Mouse (Mus musculus): ENCODE results near the gene Plscr1. TPM values are rescaled to one million over a fixed set of nuclear protein-coding genes. Genes with fewer than 3 reads are reported as not detected.

Gene Plscr1
- polyA plus RNA-seq, 2 experiments: 9.4 to 13.6 TPM

- no peak for DNase-seq (ENCODE audit: low spot score)
- no peak for TF ChIP-seq POLR2A (IDR thresholded peaks at IDR 0.05; ENCODE audit: borderline replicate concordance, extremely low read depth, insufficient read depth, insufficient read length)
- 80% methylated on average over 7 of the region's 7 CpGs for WGBS
- no peak overlapping the region for H3K4me3 ChIP-seq (replicated peaks; ENCODE audit: low read length)
- peaks cover 8% of the 10 kb centered on the region; the same call in 1 of the 2 replicates for H3K36me3 ChIP-seq (ENCODE audit: control insufficient read depth, insufficient read depth, low read length)
- H3K27me3 ChIP-seq (ENCODE audit: control insufficient read depth, insufficient read depth, low read length): no peaks in the 10 kb centered on the region
- H3K4me2 ChIP-seq (replicated peaks; ENCODE audit: low read depth, low read length, severe bottlenecking): no peak overlapping the region
- H3K4me1 ChIP-seq (ENCODE audit: control insufficient read depth, insufficient read depth, low read length): no peaks in the 10 kb centered on the region
- no peaks in the 10 kb centered on the region for H3K9me3 ChIP-seq (ENCODE audit: control insufficient read depth, low read length)
- no peak overlapping the region for H3K27ac ChIP-seq (replicated peaks; ENCODE audit: low read depth, low read length)
- no peak for ATAC-seq (ENCODE audit: low FRiP score, low read depth)
- H3K9ac ChIP-seq (ENCODE audit: low read depth, low read length, severe bottlenecking): no peak overlapping the region
Observed at GRCm38 (mm10) chr9:92260481-92261159, 11.1 kb downstream of the Plscr1 start.

GRCm38 (mm10) chr9:92265719-92266118 is 16.2 kb downstream of the Plscr1 start:
- no peak for TF ChIP-seq POLR2A (IDR thresholded peaks at IDR 0.05; ENCODE audit: borderline replicate concordance, extremely low read depth, insufficient read depth, insufficient read length)
- 88% methylated on average over 4 of the region's 4 CpGs for WGBS
- Histone ChIP-seq H3K4me1 (ENCODE audit: control insufficient read depth, insufficient read depth, low read length) (no peaks in the 10 kb centered on the region), H3K4me2 (replicated peaks; ENCODE audit: low read depth, low read length, severe bottlenecking) (no peak overlapping the region), H3K27ac (replicated peaks; ENCODE audit: low read depth, low read length) (no peak overlapping the region), H3K36me3 (ENCODE audit: control insufficient read depth, insufficient read depth, low read length) (peaks cover 12% of the 10 kb centered on the region; the same call in 1 of the 2 replicates), H3K27me3 (ENCODE audit: control insufficient read depth, insufficient read depth, low read length) (no peaks in the 10 kb centered on the region), H3K9ac (ENCODE audit: low read depth, low read length, severe bottlenecking) (no peak overlapping the region), H3K9me3 (ENCODE audit: control insufficient read depth, low read length) (no peaks in the 10 kb centered on the region), H3K4me3 (replicated peaks; ENCODE audit: low read length) (no peak overlapping the region)
- DNase-seq (ENCODE audit: low spot score) (no peak), ATAC-seq (ENCODE audit: low FRiP score, low read depth) (no peak)

- Histone ChIP-seq H3K9me3 (ENCODE audit: control insufficient read depth, low read length) (no peaks in the 10 kb centered on the region), H3K27ac (replicated peaks; ENCODE audit: low read depth, low read length) (no peak overlapping the region), H3K4me3 (replicated peaks; ENCODE audit: low read length) (no peak overlapping the region), H3K36me3 (ENCODE audit: control insufficient read depth, insufficient read depth, low read length) (peaks cover 8% of the 10 kb centered on the region; the same call in 1 of the 2 replicates), H3K27me3 (ENCODE audit: control insufficient read depth, insufficient read depth, low read length) (no peaks in the 10 kb centered on the region), H3K4me1 (ENCODE audit: control insufficient read depth, insufficient read depth, low read length) (no peaks in the 10 kb centered on the region), H3K9ac (ENCODE audit: low read depth, low read length, severe bottlenecking) (no peak overlapping the region), H3K4me2 (replicated peaks; ENCODE audit: low read depth, low read length, severe bottlenecking) (no peak overlapping the region)
- ATAC-seq (ENCODE audit: low FRiP score, low read depth): no peak
- DNase-seq (ENCODE audit: low spot score): no peak
- no peak for TF ChIP-seq POLR2A (IDR thresholded peaks at IDR 0.05; ENCODE audit: borderline replicate concordance, extremely low read depth, insufficient read depth, insufficient read length)
- 80% methylated on average over 8 of the region's 8 CpGs for WGBS
Observed at GRCm38 (mm10) chr9:92266558-92267171, 17.1 kb downstream of the Plscr1 start.

- DNase-seq (ENCODE audit: low spot score) (no peak), ATAC-seq (ENCODE audit: low FRiP score, low read depth) (no peak)
- Histone ChIP-seq H3K27ac (replicated peaks; ENCODE audit: low read depth, low read length) (no peak overlapping the region), H3K4me2 (replicated peaks; ENCODE audit: low read depth, low read length, severe bottlenecking) (no peak overlapping the region), H3K4me3 (replicated peaks; ENCODE audit: low read length) (no peak overlapping the region), H3K27me3 (ENCODE audit: control insufficient read depth, insufficient read depth, low read length) (no peaks in the 10 kb centered on the region), H3K36me3 (ENCODE audit: control insufficient read depth, insufficient read depth, low read length) (peaks cover 8% of the 10 kb centered on the region; the same call in 1 of the 2 replicates), H3K9ac (ENCODE audit: low read depth, low read length, severe bottlenecking) (no peak overlapping the region), H3K4me1 (ENCODE audit: control insufficient read depth, insufficient read depth, low read length) (no peaks in the 10 kb centered on the region), H3K9me3 (ENCODE audit: control insufficient read depth, low read length) (no peaks in the 10 kb centered on the region)
- WGBS: 88% methylated on average over 1 of the region's 1 CpGs
- TF ChIP-seq POLR2A (IDR thresholded peaks at IDR 0.05; ENCODE audit: borderline replicate concordance, extremely low read depth, insufficient read depth, insufficient read length): no peak
Observed at GRCm38 (mm10) chr9:92267732-92268131, 18.2 kb downstream of the Plscr1 start.

- no peaks in the 10 kb centered on the region for H3K9me3 ChIP-seq (ENCODE audit: control insufficient read depth, low read length)
- no peak for TF ChIP-seq POLR2A (IDR thresholded peaks at IDR 0.05; ENCODE audit: borderline replicate concordance, extremely low read depth, insufficient read depth, insufficient read length)
- no peak for DNase-seq (ENCODE audit: low spot score)
- no peaks in the 10 kb centered on the region for H3K27me3 ChIP-seq (ENCODE audit: control insufficient read depth, insufficient read depth, low read length)
- H3K27ac ChIP-seq (replicated peaks; ENCODE audit: low read depth, low read length): no peak overlapping the region
- H3K4me3 ChIP-seq (replicated peaks; ENCODE audit: low read length): no peak overlapping the region
- no peak for ATAC-seq (ENCODE audit: low FRiP score, low read depth)
- H3K36me3 ChIP-seq (ENCODE audit: control insufficient read depth, insufficient read depth, low read length): peaks cover 8% of the 10 kb centered on the region; the same call in 1 of the 2 replicates
- no peak overlapping the region for H3K4me2 ChIP-seq (replicated peaks; ENCODE audit: low read depth, low read length, severe bottlenecking)
- 96% methylated on average over 5 of the region's 5 CpGs for WGBS
- H3K4me1 ChIP-seq (ENCODE audit: control insufficient read depth, insufficient read depth, low read length): no peaks in the 10 kb centered on the region
- H3K9ac ChIP-seq (ENCODE audit: low read depth, low read length, severe bottlenecking): no peak overlapping the region
Observed at GRCm38 (mm10) chr9:92269829-92270404, 20.4 kb downstream of the Plscr1 start.
